Mouse (Mus musculus): ENCODE results near the gene Dazap1.

Gene Dazap1

GRCm38 (mm10) chr10:80248971-80249640 lies 12.2 kb upstream of the Dazap1 start, which contains the start of gene Ndufs7:
Gene Ndufs7, plus strand, starts transcription at chr10:80249121.
- in situ Hi-C loops (cut with MseI, MboI) = loop anchor here (5.0 kb wide), 2 partner anchors 57 to 72 kb away; partner anchors contain the start of gene Efna2 (in 1 of the 2)

- in situ Hi-C loops (cut with MseI, MboI) = no loop called here
Observed at GRCm38 (mm10) chr10:80250059-80250458, 11.2 kb upstream of the Dazap1 start.

- in situ Hi-C loops (cut with MseI, MboI) = no loop called here
Observed at GRCm38 (mm10) chr10:80250573-80250972, 10.7 kb upstream of the Dazap1 start.

- in situ Hi-C loops (cut with MseI, MboI) = no loop called here
Observed at GRCm38 (mm10) chr10:80252011-80252410, 9.3 kb upstream of the Dazap1 start.

GRCm38 (mm10) chr10:80252493-80253274 lies 8.6 kb upstream of the Dazap1 start:
- in situ Hi-C loops (cut with MseI, MboI) = no loop called here

GRCm38 (mm10) chr10:80253551-80253950 lies 7.7 kb upstream of the Dazap1 start:
- in situ Hi-C loops (cut with MseI, MboI) = no loop called here

GRCm38 (mm10) chr10:80254331-80255297 lies 6.7 kb upstream of the Dazap1 start:
- in situ Hi-C loops (cut with MseI, MboI) = no loop called here

- in situ Hi-C loops (cut with MseI, MboI) = no loop called here
Observed at GRCm38 (mm10) chr10:80255881-80256535, 5.3 kb upstream of the Dazap1 start.

- in situ Hi-C loops (cut with MseI, MboI) = no loop called here
Observed at GRCm38 (mm10) chr10:80257936-80258335, 3.4 kb upstream of the Dazap1 start.

GRCm38 (mm10) chr10:80258752-80259462 lies 2.4 kb upstream of the Dazap1 start:
- in situ Hi-C loops (cut with MseI, MboI) = no loop called here

GRCm38 (mm10) chr10:80259463-80259805 lies 1.9 kb upstream of the Dazap1 start:
- in situ Hi-C loops (cut with MseI, MboI) = no loop called here

- in situ Hi-C loops (cut with MseI, MboI) = no loop called here
Observed at GRCm38 (mm10) chr10:80259861-80260641, 1.2 kb upstream of the Dazap1 start.

GRCm38 (mm10) chr10:80261585-80261968 lies 291 bp downstream of the Dazap1 start:
- in situ Hi-C loops (cut with MseI, MboI) = no loop called here

GRCm38 (mm10) chr10:80262169-80262568 lies 883 bp downstream of the Dazap1 start:
- in situ Hi-C loops (cut with MseI, MboI) = no loop called here

- in situ Hi-C loops (cut with MseI, MboI) = no loop called here
Observed at GRCm38 (mm10) chr10:80262776-80263365, 1.6 kb downstream of the Dazap1 start.

GRCm38 (mm10) chr10:80264341-80265148 lies 3.3 kb downstream of the Dazap1 start:
- in situ Hi-C loops (cut with MseI, MboI) = no loop called here

GRCm38 (mm10) chr10:80265149-80265486 lies 3.8 kb downstream of the Dazap1 start:
- in situ Hi-C loops (cut with MseI, MboI) = no loop called here

- in situ Hi-C loops (cut with MseI, MboI) = no loop called here
Observed at GRCm38 (mm10) chr10:80270099-80270498, 8.8 kb downstream of the Dazap1 start.

- in situ Hi-C loops (cut with MseI, MboI) = no loop called here
Observed at GRCm38 (mm10) chr10:80270734-80271181, 9.5 kb downstream of the Dazap1 start.

Measured in mouse trophoblast stem cell (cell line).